Mouse (Mus musculus) C2C12 (cell line): ENCODE measurements around the gene Olfr788.

Source experiments
- CEBPB ChIP-seq: IDR thresholded peaks from one replicate; pipeline ENCODE4 v1.6.1; 2011; ENCODE audit warnings: low read depth, mild to moderate bottlenecking, control low read depth, moderate library complexity
- CTCF ChIP-seq: IDR thresholded peaks from one replicate; pipeline ENCODE4 v1.5.1; 2011; ENCODE audit not compliant: control insufficient read depth, insufficient read depth, insufficient read length
- FOSL1 ChIP-seq: IDR thresholded peaks from one replicate; pipeline ENCODE4 v1.8.0; 2011; ENCODE audit warnings: mild to moderate bottlenecking, low read length; ENCODE audit not compliant: poor library complexity, insufficient read depth, severe bottlenecking
- USF1 ChIP-seq: IDR thresholded peaks from one replicate; pipeline ENCODE4 v1.6.1; 2011; ENCODE audit warnings: low read depth, mild to moderate bottlenecking, control low read depth, moderate library complexity

- no peak for TF ChIP-seq FOSL1
- TF ChIP-seq CTCF, result no peak
- TF ChIP-seq USF1, result no peak
- no peak for TF ChIP-seq CEBPB
Observed at GRCm38 (mm10) chr10:129498192-129498591, 27.4 kb downstream of the Olfr788 start, which contains the start of gene Olfr790.
